Mouse (Mus musculus): ENCODE measurements at regions not wholly inside any gene's neighbourhood (a gene's known extent, or its start where the extent isn't known, plus 50 kb on each side); places are given as distances from the start of the nearest gene placed in this dataset.

GRCm38 (mm10) chr16:75304743-75305142 is 281.1 kb downstream of the Lipi start:
- DNase-seq (ENCODE audit: low read depth, low spot score), result no peak

- no peak for DNase-seq (ENCODE audit: low read depth, low spot score)
Measured at GRCm38 (mm10) chr16:75297416-75297815, 288.4 kb downstream of the Lipi start.

GRCm38 (mm10) chr16:75292736-75293428 is 293.0 kb downstream of the Lipi start:
- no peak for DNase-seq (ENCODE audit: low read depth, low spot score)

- DNase-seq (ENCODE audit: low read depth, low spot score), result no peak
Measured at GRCm38 (mm10) chr16:75291194-75291593, 294.7 kb downstream of the Lipi start.

- no peak for DNase-seq (ENCODE audit: low read depth, low spot score)
Measured at GRCm38 (mm10) chr16:75287150-75287549, 298.7 kb downstream of the Lipi start.

GRCm38 (mm10) chr16:75285811-75286210 is 300.1 kb downstream of the Lipi start:
- DNase-seq (ENCODE audit: low read depth, low spot score), result no peak

GRCm38 (mm10) chr16:75263903-75264302 is 322.0 kb downstream of the Lipi start:
- DNase-seq (ENCODE audit: low read depth, low spot score), result peak; percentile 8

- no peak for DNase-seq (ENCODE audit: low read depth, low spot score)
Measured at GRCm38 (mm10) chr16:75254981-75255380, 330.9 kb downstream of the Lipi start.

GRCm38 (mm10) chr16:75249170-75249569 is 336.7 kb downstream of the Lipi start:
- no peak for DNase-seq (ENCODE audit: low read depth, low spot score)

- no peak for DNase-seq (ENCODE audit: low read depth, low spot score)
Measured at GRCm38 (mm10) chr16:75240383-75240782, 345.5 kb downstream of the Lipi start.

GRCm38 (mm10) chr16:75232133-75232532 is 353.7 kb downstream of the Lipi start:
- DNase-seq (ENCODE audit: low read depth, low spot score), result no peak

GRCm38 (mm10) chr16:75193404-75193803 is 392.5 kb downstream of the Lipi start:
- DNase-seq (ENCODE audit: low read depth, low spot score), result no peak

- DNase-seq (ENCODE audit: low read depth, low spot score), result no peak
Measured at GRCm38 (mm10) chr16:75190316-75190715, 395.5 kb downstream of the Lipi start.

GRCm38 (mm10) chr16:75166040-75166439 is 419.8 kb downstream of the Lipi start:
- no peak for DNase-seq (ENCODE audit: low read depth, low spot score)

GRCm38 (mm10) chr16:75164969-75165726 is 420.7 kb downstream of the Lipi start:
- no peak for DNase-seq (ENCODE audit: low read depth, low spot score)

GRCm38 (mm10) chr16:75159740-75160139 is 426.1 kb downstream of the Lipi start:
- no peak for DNase-seq (ENCODE audit: low read depth, low spot score)

GRCm38 (mm10) chr16:75155441-75156038 is 430.3 kb downstream of the Lipi start:
- no peak for DNase-seq (ENCODE audit: low read depth, low spot score)

Measured in brain, embryonic 18.5 days (tissue).